Mouse (Mus musculus) embryonic facial prominence, embryonic 12.5 days (tissue): ENCODE data around the gene Phlpp2. TPM values are rescaled to one million over a fixed set of nuclear protein-coding genes. Genes with fewer than 3 reads are reported as not detected.
A peak's percentile ranks its signal among the peaks of the same experiment; 100 is the strongest.
"Not testable (repeated sequence)": the region's sequence is repeated elsewhere in the genome, so short reads cannot be mapped to it uniquely, and the experiment has no call there.

Source experiments
- ATAC-seq: fragments of 200-750 bp; cut with Nextera tagmentation; 2 replicates; pipeline ENCODE4 v1.8.0; 2017; ENCODE audit not compliant: insufficient number of reproducible peaks, insufficient read depth, low FRiP score, low TSS enrichment
- H3K27ac ChIP-seq: fragments of 300-500 bp; sonication (generic); 2 replicates; pipeline ENCODE4 v1.5.1; 2016; ENCODE audit warnings: mild to moderate bottlenecking
- H3K27me3 ChIP-seq: fragments of 300-500 bp; sonication (generic); 2 replicates; pipeline ENCODE4 v1.6.1; 2016; ENCODE audit warnings: mild to moderate bottlenecking, moderate library complexity
- H3K36me3 ChIP-seq: fragments of 300-500 bp; sonication (generic); 2 replicates; pipeline ENCODE4 v1.6.1; 2016; ENCODE audit warnings: mild to moderate bottlenecking
- H3K4me1 ChIP-seq: fragments of 300-500 bp; sonication (generic); 2 replicates; pipeline ENCODE4 v1.6.1; 2016
- H3K4me2 ChIP-seq: fragments of 300-500 bp; sonication (generic); replicated peaks from 2 replicates; pipeline ENCODE4 v1.6.1; 2016; ENCODE audit warnings: mild to moderate bottlenecking, moderate library complexity
- H3K4me3 ChIP-seq: fragments of 300-500 bp; sonication (generic); 2 replicates; pipeline ENCODE4 v1.5.1; 2016; ENCODE audit warnings: mild to moderate bottlenecking
- H3K9ac ChIP-seq: fragments of 300-500 bp; sonication (generic); 2 replicates; pipeline ENCODE4 v1.6.1; 2016; ENCODE audit warnings: mild to moderate bottlenecking, moderate library complexity
- H3K9me3 ChIP-seq: fragments of 300-500 bp; sonication (generic); 2 replicates; pipeline ENCODE4 v1.6.1; 2016; ENCODE audit warnings: mild to moderate bottlenecking, moderate library complexity
- WGBS: fragments of 180-500 bp; shearing (Covaris S2); methylation state at CpG from one replicate; pipeline ENCODE4 v1.1.7; 2016; 5-methylcytosine and 5-hydroxymethylcytosine counted together
- polyA plus RNA-seq: library from polyadenylated mRNA; unstranded; fragments of >200 nt; fragmentation: Nextera tagmentation; extraction: Ambion mirVana; gene quantifications from 2 replicates; pipeline ENCODE4 v1.2.1, GENCODE M21; 2016

The Phlpp2 gene
- polyA plus RNA-seq, 1 experiment from 2014 or later: 4.2 TPM

GRCm38 (mm10) chr8:109866690-109867089 is 1.7 kb upstream of the Phlpp2 start:
- Histone ChIP-seq H3K9me3 (no peaks in the 10 kb centered on the region), H3K27me3 (no peaks in the 10 kb centered on the region), H3K4me3 (no peak overlapping the region), H3K27ac (no peak overlapping the region), H3K4me1 (0 out of 2 replicates have a peak, but pooled peaks cover 5% of the 10 kb centered on the region), H3K9ac (no peak overlapping the region), H3K36me3 (peaks cover 13% of the 10 kb centered on the region; the same call in 1 of the 2 replicates), H3K4me2 (no peak overlapping the region)
- no peak for ATAC-seq
- WGBS: 91% methylated on average over 5 of the region's 5 CpGs

DNA sequence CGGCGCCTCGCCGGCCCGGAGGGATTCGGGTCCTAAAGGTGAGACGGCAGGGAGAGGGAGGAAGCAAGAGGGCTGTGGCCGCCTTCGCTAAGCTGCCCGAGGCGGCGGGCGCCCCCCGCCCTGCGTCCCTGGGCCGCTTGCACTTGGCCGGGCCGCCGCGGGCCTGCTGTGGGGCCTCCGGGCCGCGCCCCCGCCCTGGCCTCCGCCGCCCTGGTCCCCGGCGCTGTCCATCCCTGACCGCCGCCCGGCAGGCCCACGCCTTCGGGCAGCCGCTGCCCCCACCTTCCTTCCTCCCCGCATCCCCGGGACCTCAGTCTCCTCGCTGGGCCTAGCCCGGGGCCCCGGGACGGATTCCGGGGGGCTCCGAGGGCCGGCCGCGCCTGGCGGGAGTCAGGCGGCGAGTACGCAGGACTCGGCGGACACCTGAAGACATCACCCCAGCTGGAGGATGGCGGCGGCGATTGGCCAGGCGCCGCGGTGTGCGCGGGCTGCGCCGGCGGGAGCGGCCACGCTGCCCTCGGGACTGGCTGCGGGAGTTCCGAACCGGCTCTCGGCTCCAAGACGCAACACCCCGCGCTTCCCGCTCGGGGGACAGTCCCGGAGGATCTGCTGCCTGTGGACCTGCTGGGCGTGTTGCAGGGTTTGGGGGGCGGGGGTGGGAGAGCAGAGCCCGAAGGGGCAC is 479 bp downstream of the Phlpp2 start:
- WGBS: under 1% methylated on average over 75 of the region's 78 CpGs

GRCm38 (mm10) chr8:109871056-109871455 is 2.7 kb downstream of the Phlpp2 start:
- ATAC-seq: no peak
- no peak overlapping the region for H3K27ac ChIP-seq
- no peaks in the 10 kb centered on the region for H3K27me3 ChIP-seq
- H3K9me3 ChIP-seq: no peaks in the 10 kb centered on the region
- no peak overlapping the region for H3K9ac ChIP-seq
- H3K4me2 ChIP-seq: no peak overlapping the region
- WGBS: 78% methylated on average over 1 of the region's 1 CpGs
- H3K4me1 ChIP-seq: 0 out of 2 replicates have a peak, but pooled peaks cover 5% of the 10 kb centered on the region
- H3K36me3 ChIP-seq: 0 out of 2 replicates have a peak, but pooled peaks cover 6% of the 10 kb centered on the region
- H3K4me3 ChIP-seq: no peak overlapping the region

More for the DNA sequence above, 479 bp downstream of the Phlpp2 start:
- no peaks in the 10 kb centered on the region for H3K27me3 ChIP-seq
- peak overlapping the region; percentile 94 for H3K4me3 ChIP-seq
- H3K4me1 ChIP-seq: 0 out of 2 replicates have a peak, but pooled peaks cover 5% of the 10 kb centered on the region
- no peaks in the 10 kb centered on the region for H3K9me3 ChIP-seq
- peak overlapping the region; percentile 93 for H3K27ac ChIP-seq
- 0 out of 2 replicates have a peak, but pooled peaks cover 6% of the 10 kb centered on the region for H3K36me3 ChIP-seq
- peak; percentile 82 for ATAC-seq
- peak overlapping the region; percentile 77 for H3K4me2 ChIP-seq
- peak overlapping the region; percentile 95 for H3K9ac ChIP-seq

GRCm38 (mm10) chr8:109873800-109874199 is 5.5 kb downstream of the Phlpp2 start:
- H3K4me3 ChIP-seq, H3K9me3 ChIP-seq, H3K9ac ChIP-seq, ATAC-seq, H3K27me3 ChIP-seq, H3K27ac ChIP-seq, H3K4me2 ChIP-seq, H3K4me1 ChIP-seq: not testable (repeated sequence)
- H3K36me3 ChIP-seq: peaks cover 26% of the 10 kb centered on the region
- WGBS: 94% methylated on average over 3 of the region's 3 CpGs

DNA sequence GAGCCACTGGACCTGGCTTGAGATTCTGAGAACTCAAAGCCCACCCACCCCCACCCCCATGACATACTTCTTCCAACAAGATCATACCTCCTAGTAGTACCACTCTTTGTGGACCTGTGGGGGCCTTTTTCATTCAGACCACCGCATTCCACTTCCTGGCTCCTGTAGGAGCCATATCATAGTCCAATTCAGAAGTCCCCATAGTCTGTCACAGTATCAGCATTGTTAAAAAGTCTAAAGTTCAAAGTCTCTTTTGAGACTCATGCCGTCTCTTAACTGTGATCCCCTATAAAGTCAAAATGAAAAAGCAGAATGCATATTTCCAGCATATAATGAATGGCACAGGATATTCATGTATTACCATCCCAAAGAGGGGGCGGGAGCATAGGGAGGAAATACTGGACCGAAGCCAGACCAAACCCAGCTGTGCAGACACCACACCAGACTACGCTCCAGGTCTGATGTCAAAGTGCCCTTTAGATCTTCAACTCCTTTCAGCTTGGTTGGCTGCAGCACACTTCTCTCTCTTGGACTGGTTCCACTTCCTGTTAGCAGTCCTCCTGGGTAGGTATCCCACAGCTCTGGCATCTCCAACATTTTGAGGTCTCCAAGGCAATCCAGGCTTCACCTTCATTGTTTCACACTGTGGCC is 11.8 kb downstream of the Phlpp2 start:
- H3K9me3 ChIP-seq: no peaks in the 10 kb centered on the region
- H3K4me1 ChIP-seq: no peaks in the 10 kb centered on the region
- WGBS: 91% methylated on average over 5 of the region's 5 CpGs
- ATAC-seq: no peak
- no peak overlapping the region for H3K4me2 ChIP-seq
- H3K27ac ChIP-seq: no peak overlapping the region
- no peaks in the 10 kb centered on the region for H3K27me3 ChIP-seq
- H3K36me3 ChIP-seq: peaks cover 44% of the 10 kb centered on the region
- no peak overlapping the region for H3K9ac ChIP-seq
- no peak overlapping the region for H3K4me3 ChIP-seq

DNA sequence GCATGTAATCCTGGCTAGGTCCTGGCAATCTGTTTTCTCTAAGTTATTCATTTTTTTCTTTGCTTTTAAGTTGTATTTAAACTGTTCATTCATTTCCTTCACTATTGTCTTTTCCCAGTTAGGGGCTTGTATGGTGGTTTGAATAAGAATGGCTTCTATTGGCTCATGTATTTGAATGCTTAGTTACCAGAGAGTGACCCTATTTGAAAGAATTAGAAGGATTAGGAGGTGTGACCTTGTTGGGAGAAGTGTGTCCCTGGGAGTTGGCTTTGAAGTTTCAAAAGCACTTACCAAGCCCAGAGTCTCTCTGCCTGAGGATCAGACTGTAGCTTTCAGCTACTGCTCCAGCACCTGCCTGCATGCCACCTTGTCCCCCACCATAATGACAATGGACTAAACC is 17.0 kb downstream of the Phlpp2 start:
- H3K4me2 ChIP-seq: no peak overlapping the region
- H3K36me3 ChIP-seq: peaks cover 44% of the 10 kb centered on the region

GRCm38 (mm10) chr8:109889211-109889610 is 20.9 kb downstream of the Phlpp2 start:
- no peak overlapping the region for H3K27ac ChIP-seq
- H3K4me3 ChIP-seq: no peak overlapping the region
- peaks cover 44% of the 10 kb centered on the region for H3K36me3 ChIP-seq
- no peaks in the 10 kb centered on the region for H3K27me3 ChIP-seq
- H3K4me2 ChIP-seq: no peak overlapping the region
- no peaks in the 10 kb centered on the region for H3K4me1 ChIP-seq
- no peaks in the 10 kb centered on the region for H3K9me3 ChIP-seq
- H3K9ac ChIP-seq: no peak overlapping the region
- WGBS: 90% methylated on average over 1 of the region's 1 CpGs
- ATAC-seq: no peak

More for the DNA sequence above, 17.0 kb downstream of the Phlpp2 start:
- Histone ChIP-seq H3K9ac (no peak overlapping the region), H3K4me1 (no peaks in the 10 kb centered on the region), H3K9me3 (no peaks in the 10 kb centered on the region), H3K27me3 (no peaks in the 10 kb centered on the region), H3K4me3 (no peak overlapping the region), H3K27ac (no peak overlapping the region)
- ATAC-seq: no peak

- ATAC-seq: no peak
- Histone ChIP-seq H3K27ac (no peak overlapping the region), H3K4me2 (no peak overlapping the region), H3K4me3 (no peak overlapping the region), H3K9me3 (no peaks in the 10 kb centered on the region), H3K27me3 (no peaks in the 10 kb centered on the region), H3K36me3 (peaks cover 41% of the 10 kb centered on the region), H3K9ac (no peak overlapping the region), H3K4me1 (no peaks in the 10 kb centered on the region)
- WGBS: 88% methylated on average over 3 of the region's 3 CpGs
These were observed 22.6 kb downstream of the Phlpp2 start for GRCm38 (mm10) chr8:109890794-109891585.

DNA sequence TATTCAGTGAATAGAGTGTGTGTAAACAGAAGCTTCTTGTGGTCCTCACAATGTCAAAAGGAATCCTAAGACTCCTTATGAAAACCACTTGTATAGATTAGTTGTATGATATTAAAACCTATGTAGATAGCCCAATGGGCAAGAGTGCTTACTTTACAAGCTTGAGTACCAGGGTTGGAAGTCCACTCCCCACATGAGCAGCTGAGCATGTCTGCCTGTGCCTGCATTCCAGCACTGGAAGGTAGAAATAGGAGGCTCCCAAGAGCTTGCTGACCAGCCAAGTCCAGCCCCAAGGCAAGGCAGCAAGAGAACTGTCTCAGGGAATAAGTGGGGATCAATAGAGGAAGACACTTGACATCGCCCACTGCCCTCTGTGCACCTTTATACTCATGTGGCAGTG is 26.3 kb downstream of the Phlpp2 start:
- no peaks in the 10 kb centered on the region for H3K27me3 ChIP-seq
- 92% methylated on average over 1 of the region's 1 CpGs for WGBS
- H3K4me3 ChIP-seq: no peak overlapping the region
- H3K9ac ChIP-seq: no peak overlapping the region
- H3K4me1 ChIP-seq: no peaks in the 10 kb centered on the region
- no peak overlapping the region for H3K4me2 ChIP-seq
- H3K36me3 ChIP-seq: peaks cover 26% of the 10 kb centered on the region
- H3K9me3 ChIP-seq: no peaks in the 10 kb centered on the region
- no peak overlapping the region for H3K27ac ChIP-seq
- no peak for ATAC-seq

DNA sequence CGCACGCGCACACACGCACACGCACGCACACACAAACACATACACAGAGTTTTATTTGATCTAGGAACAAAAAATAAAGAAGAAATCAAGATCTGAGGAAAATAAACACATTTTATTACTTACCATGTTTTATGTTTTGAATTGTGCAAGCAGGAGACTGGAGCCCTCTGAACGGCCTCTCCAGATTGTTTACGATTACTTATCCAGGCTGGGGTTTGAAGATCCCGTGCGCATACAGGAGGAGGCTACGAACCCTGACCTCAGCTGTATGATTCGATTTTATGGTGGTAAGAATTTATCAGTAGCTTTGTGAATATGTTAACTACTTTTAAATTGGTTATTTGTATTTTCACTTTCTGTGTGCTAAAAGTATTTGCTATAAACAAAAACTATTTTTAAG is 27.0 kb downstream of the Phlpp2 start:
- Histone ChIP-seq H3K27ac (no peak overlapping the region), H3K4me3 (no peak overlapping the region), H3K4me1 (no peaks in the 10 kb centered on the region), H3K36me3 (peaks cover 18% of the 10 kb centered on the region), H3K9me3 (no peaks in the 10 kb centered on the region), H3K27me3 (no peaks in the 10 kb centered on the region), H3K4me2 (no peak overlapping the region), H3K9ac (no peak overlapping the region)
- 90% methylated on average over 12 of the region's 12 CpGs for WGBS
- no peak for ATAC-seq

- Histone ChIP-seq H3K36me3 (peaks cover 6% of the 10 kb centered on the region; the same call in 1 of the 2 replicates), H3K4me1 (no peaks in the 10 kb centered on the region), H3K27ac (no peak overlapping the region), H3K27me3 (no peaks in the 10 kb centered on the region), H3K4me2 (no peak overlapping the region), H3K9ac (no peak overlapping the region), H3K4me3 (no peak overlapping the region), H3K9me3 (no peaks in the 10 kb centered on the region)
- no peak for ATAC-seq
These were observed 34.0 kb downstream of the Phlpp2 start for GRCm38 (mm10) chr8:109902379-109902778.
